Mouse (Mus musculus): ENCODE measurements around the gene Usp22. TPM values are rescaled to one million over a fixed set of nuclear protein-coding genes. Genes with fewer than 3 reads are reported as not detected.

Gene Usp22
- total and polyA plus RNA-seq, 3 experiments, result 48.1 to 65.3 (median 54.7) TPM

DNA sequence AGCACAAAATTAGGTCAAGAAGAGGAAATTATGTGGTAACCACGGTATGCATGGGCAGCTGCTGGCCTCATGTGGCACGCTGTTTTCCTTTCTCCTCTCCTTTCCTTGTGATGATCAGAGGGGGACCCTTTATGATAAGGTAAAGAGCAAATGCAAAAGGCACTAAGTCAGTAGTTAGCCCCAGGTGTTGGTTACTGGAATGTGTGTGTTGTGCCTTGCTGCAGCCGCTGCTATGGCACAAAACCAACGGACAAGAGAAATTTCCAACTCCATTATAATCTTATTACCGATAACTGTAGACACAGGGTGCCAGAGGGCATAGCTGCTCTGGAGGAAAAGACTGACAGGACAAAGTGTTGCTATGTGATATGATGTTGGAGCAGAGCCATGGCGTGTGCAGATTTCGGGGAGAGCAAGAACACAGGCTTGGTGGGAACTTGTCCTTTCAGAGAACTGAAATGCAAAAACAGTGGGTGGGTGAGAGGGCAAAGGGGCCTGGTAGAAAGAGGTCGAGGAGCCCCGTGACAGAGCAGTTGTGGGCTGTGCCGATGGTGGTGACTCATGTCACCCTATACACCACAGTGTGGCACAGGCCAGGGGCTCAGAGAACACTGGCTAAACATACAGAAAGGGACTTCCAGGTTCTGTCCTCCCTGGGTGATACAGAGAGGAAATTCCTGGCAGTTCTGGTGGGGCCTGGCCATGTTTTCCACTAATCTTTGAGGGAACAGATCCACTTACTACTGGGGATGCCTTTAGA is 32.8 kb upstream of the Usp22 start, which contains the start of gene Aldh3a1:
Gene Aldh3a1, plus strand, starts transcription at position 51 of the 760 bp plus-strand sequence.
- Histone ChIP-seq H3K4me2 (ENCODE audit: insufficient read depth, low read depth, poor library complexity, severe bottlenecking) (no peak within 1 kb of the TSS), H3K4me1 (ENCODE audit: control insufficient read depth in 1 of 2, insufficient read depth in 2 of 2) (peaks cover 15 to 16% of the 10 kb centered on the region in 2 experiments), H3K9ac (ENCODE audit: insufficient read depth, low read depth) (no peak within 1 kb of the TSS), H3K4me3 (replicated peaks in 1 of 3; ENCODE audit: low read depth in 2 of 3, low read length in 2 of 3, poor library complexity in 1 of 3) (no peak within 1 kb of the TSS), H3K79me2 (replicated peaks; ENCODE audit: control insufficient read depth, extremely low read depth, insufficient read depth, poor library complexity, severe bottlenecking) (no peaks in the 10 kb centered on the region), H3K36me3 (replicated peaks in 1 of 2; ENCODE audit: control insufficient read depth in 1 of 2, insufficient read depth in 1 of 2, low read length in 1 of 2) (no peaks in the 10 kb centered on the region), H3K9me3 (replicated peaks; ENCODE audit: low read length) (no peaks in the 10 kb centered on the region), H3K27ac (ENCODE audit: insufficient read depth, low read depth) (no peak within 1 kb of the TSS), H3K27me3 (replicated peaks) (peaks cover 21% of the 10 kb centered on the region)
- TF ChIP-seq JUND (conservative IDR thresholded peaks at IDR 0.05; ENCODE audit: low read depth, low read length) (no peak), MAZ (IDR thresholded peaks at IDR 0.05; ENCODE audit: low read depth, low read length) (no peak), CHD1 (IDR thresholded peaks at IDR 0.05; ENCODE audit: low read depth, low read length) (no peak), USF1 (IDR thresholded peaks at IDR 0.05; ENCODE audit: low read depth, low read length) (no peak), MEF2A (IDR thresholded peaks at IDR 0.05; ENCODE audit: borderline replicate concordance, low read depth, low read length) (no peak), RCOR1 (conservative IDR thresholded peaks at IDR 0.05; ENCODE audit: low read depth, low read length) (no peak), JUN (IDR thresholded peaks at IDR 0.05; ENCODE audit: insufficient read depth, low read depth, low read length) (no peak), HCFC1 (IDR thresholded peaks at IDR 0.05; ENCODE audit: low read depth, low read length) (no peak), ZC3H11A (IDR thresholded peaks at IDR 0.05; ENCODE audit: low read depth, low read length) (no peak), EP300 (IDR thresholded peaks at IDR 0.05; ENCODE audit: low read length) (no peak), BHLHE40 (IDR thresholded peaks at IDR 0.05; ENCODE audit: low read depth, low read length) (no peak), MAFK (IDR thresholded peaks at IDR 0.05; ENCODE audit: insufficient replicate concordance, low read length) (no peak), MYC (IDR thresholded peaks at IDR 0.05; ENCODE audit: low read depth, low read length) (no peak), CTCF (conservative IDR thresholded peaks at IDR 0.05 in 1 of 2, IDR thresholded peaks at IDR 0.05 in 1 of 2; ENCODE audit: low read depth in 2 of 2, low read length in 2 of 2) (no peak), MXI1 (IDR thresholded peaks at IDR 0.05; ENCODE audit: low read depth, low read length) (no peak), POLR2A (IDR thresholded peaks at IDR 0.05; ENCODE audit: low read depth, low read length) (no peak), TBP (conservative IDR thresholded peaks at IDR 0.05; ENCODE audit: low read depth, low read length) (no peak)
- DNase-seq (ENCODE audit: extremely low read depth), result no peak
- in situ Hi-C loops (cut with MboI; ENCODE audit: low pct_ligation_motif_present, low pct_unique_long_range_greater_than_20kb, low sequenced_read_pairs), result no loop called here
- dilution Hi-C loops (cut with MboI; ENCODE audit: extremely low pct_ligation_motif_present, extremely low pct_unique_long_range_greater_than_20kb, low sequenced_read_pairs), result no loop called here

DNA sequence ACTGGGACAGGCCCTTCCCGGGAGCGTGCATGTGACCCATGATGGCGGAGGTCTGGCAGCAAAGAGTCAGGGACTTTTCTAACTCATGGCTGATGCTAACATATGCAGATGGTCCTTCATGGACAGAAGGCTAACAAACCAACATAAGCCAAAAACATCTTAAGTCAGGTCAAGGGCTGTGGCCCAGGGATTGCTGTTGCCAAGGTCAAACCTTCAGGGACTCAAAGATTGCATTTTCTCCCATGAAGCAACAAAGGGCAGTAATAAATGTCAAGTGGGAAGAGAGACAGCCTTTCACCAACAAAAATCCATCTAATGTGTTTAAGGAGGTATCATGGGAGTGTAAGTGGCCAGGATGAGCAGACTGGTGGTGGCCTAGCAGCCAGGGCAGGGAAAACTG is 31.3 kb upstream of the Usp22 start:
- Histone ChIP-seq H3K79me2 (replicated peaks; ENCODE audit: control insufficient read depth, extremely low read depth, insufficient read depth, poor library complexity, severe bottlenecking) (no peaks in the 10 kb centered on the region), H3K9me3 (replicated peaks; ENCODE audit: low read length) (no peaks in the 10 kb centered on the region), H3K27ac (ENCODE audit: insufficient read depth, low read depth) (no peak overlapping the region), H3K4me3 (replicated peaks in 1 of 3; ENCODE audit: low read depth in 2 of 3, low read length in 2 of 3, poor library complexity in 1 of 3) (no peak overlapping the region), H3K27me3 (replicated peaks) (peaks cover 8% of the 10 kb centered on the region), H3K4me1 (ENCODE audit: control insufficient read depth in 1 of 2, insufficient read depth in 2 of 2) (peaks cover 10 to 15% of the 10 kb centered on the region in 2 experiments; a peak in 3 of 4 replicates), H3K4me2 (ENCODE audit: insufficient read depth, low read depth, poor library complexity, severe bottlenecking) (no peak overlapping the region), H3K9ac (ENCODE audit: insufficient read depth, low read depth) (no peak overlapping the region), H3K36me3 (replicated peaks in 1 of 2; ENCODE audit: control insufficient read depth in 1 of 2, insufficient read depth in 1 of 2, low read length in 1 of 2) (no peaks in the 10 kb centered on the region)
- in situ Hi-C loops (cut with MboI; ENCODE audit: low pct_ligation_motif_present, low pct_unique_long_range_greater_than_20kb, low sequenced_read_pairs) (no loop called here), dilution Hi-C loops (cut with MboI; ENCODE audit: extremely low pct_ligation_motif_present, extremely low pct_unique_long_range_greater_than_20kb, low sequenced_read_pairs) (no loop called here)
- TF ChIP-seq IRF4 (IDR thresholded peaks at IDR 0.05; ENCODE audit: low read depth, low read length) (no peak), ELF1 (IDR thresholded peaks at IDR 0.05; ENCODE audit: low read depth, low read length) (no peak), TCF12 (IDR thresholded peaks at IDR 0.05; ENCODE audit: low read depth, low read length) (no peak), RCOR1 (conservative IDR thresholded peaks at IDR 0.05; ENCODE audit: low read depth, low read length) (no peak), USF1 (IDR thresholded peaks at IDR 0.05; ENCODE audit: low read depth, low read length) (no peak), BHLHE40 (IDR thresholded peaks at IDR 0.05; ENCODE audit: low read depth, low read length) (peak; percentile 23; the same call in 1 of the 2 replicates), USF2 (conservative IDR thresholded peaks at IDR 0.05; ENCODE audit: low read depth, low read length) (no peak), HCFC1 (IDR thresholded peaks at IDR 0.05; ENCODE audit: low read depth, low read length) (no peak)
- DNase-seq (ENCODE audit: extremely low read depth), result no peak

All from CH12.LX (cell line).